16 mouse cellular contexts compared by ENCODE assay signal in genomic region chr13:56599511-56599910, GRCm38 (mm10). TPM values are rescaled to one million over a fixed set of nuclear protein-coding genes. Genes with fewer than 3 reads are reported as not detected.
DNase-seq lines count a peak whose midpoint lies in the region; ATAC-seq and TF ChIP-seq lines count a peak whose summit lies in the region.
"Had no signal": no experiment of that assay in that cellular context is flagged by ENCODE, and none has a peak within 500 bp of the region (broad histone marks: within the 10 kb centered on the region; RNA-seq: fewer than 3 reads in every experiment).

No protein-coding gene starts in this region.

- DNase-seq in heart, adult 18-20 months, result no peak
- DNase-seq in midbrain, embryonic 10.5 days (ENCODE audit: low spot score), result no peak
- DNase-seq in limb, embryonic 11.5 days (ENCODE audit: low spot score), result no peak
- DNase-seq in adrenal gland, postnatal 14 days, result no peak
- DNase-seq in midbrain, postnatal 0 days (ENCODE audit: low spot score), result no peak
- no peak for DNase-seq in forebrain, embryonic 14.5 days (ENCODE audit: low spot score)
- DNase-seq: cerebellum, adult 8-10 months; retina, postnatal 1 day had no signal

- H3K4me1 ChIP-seq in heart, embryonic 14.5 days (ENCODE audit: control insufficient read depth in 2 of 2, insufficient read depth in 2 of 2, low read length in 2 of 2), result peaks cover 49 to 64% of the 10 kb centered on the region in 2 experiments
- peaks cover 39% of the 10 kb centered on the region for H3K4me1 ChIP-seq in midbrain, embryonic 10.5 days
- H3K4me1 ChIP-seq in midbrain, embryonic 16.5 days (ENCODE audit: control insufficient read depth, insufficient read depth, low read length), result peaks cover 8% of the 10 kb centered on the region
- H3K4me1 ChIP-seq in limb, embryonic 11.5 days (ENCODE audit: control insufficient read depth, insufficient read depth, low read length), result peaks cover 27% of the 10 kb centered on the region
- no peaks in the 10 kb centered on the region for H3K4me1 ChIP-seq in midbrain, postnatal 0 days (ENCODE audit: insufficient read depth, low read length)
- peaks cover 15% of the 10 kb centered on the region for H3K4me1 ChIP-seq in forebrain, embryonic 14.5 days (ENCODE audit: control insufficient read depth, insufficient read depth, low read length)

- H3K36me3 ChIP-seq in heart, embryonic 14.5 days (ENCODE audit: control insufficient read depth, insufficient read depth, low read length), result no peaks in the 10 kb centered on the region
- no peaks in the 10 kb centered on the region for H3K36me3 ChIP-seq in midbrain, embryonic 10.5 days
- no peaks in the 10 kb centered on the region for H3K36me3 ChIP-seq in midbrain, embryonic 16.5 days (ENCODE audit: control insufficient read depth, insufficient read depth, low read length)
- no peaks in the 10 kb centered on the region for H3K36me3 ChIP-seq in limb, embryonic 11.5 days (ENCODE audit: control insufficient read depth, insufficient read depth, low read length)
- no peaks in the 10 kb centered on the region for H3K36me3 ChIP-seq in midbrain, postnatal 0 days (ENCODE audit: insufficient read depth, low read length)
- no peaks in the 10 kb centered on the region for H3K36me3 ChIP-seq in forebrain, embryonic 14.5 days (ENCODE audit: control insufficient read depth, insufficient read depth, low read length)
- H3K36me3 ChIP-seq: midbrain, embryonic 13.5 days; neural tube, embryonic 13.5 days had no signal

- H3K9me3 ChIP-seq in heart, embryonic 14.5 days (ENCODE audit: control insufficient read depth, low read length), result no peaks in the 10 kb centered on the region
- no peaks in the 10 kb centered on the region for H3K9me3 ChIP-seq in midbrain, embryonic 10.5 days (replicated peaks)
- no peaks in the 10 kb centered on the region for H3K9me3 ChIP-seq in midbrain, embryonic 16.5 days (replicated peaks; ENCODE audit: control insufficient read depth, low read length, poor library complexity, severe bottlenecking)
- no peaks in the 10 kb centered on the region for H3K9me3 ChIP-seq in limb, embryonic 11.5 days (ENCODE audit: control insufficient read depth, low read length)
- H3K9me3 ChIP-seq in midbrain, postnatal 0 days (ENCODE audit: low read length), result no peaks in the 10 kb centered on the region
- H3K9me3 ChIP-seq in forebrain, embryonic 14.5 days (replicated peaks; ENCODE audit: control insufficient read depth, low read length), result no peaks in the 10 kb centered on the region
- H3K9me3 ChIP-seq: midbrain, embryonic 13.5 days; neural tube, embryonic 13.5 days had no signal

- no peak overlapping the region for H3K4me3 ChIP-seq in heart, embryonic 14.5 days (ENCODE audit: control insufficient read depth in 1 of 2, insufficient read depth in 1 of 2, low read depth in 1 of 2, low read length in 2 of 2)
- no peak overlapping the region for H3K4me3 ChIP-seq in midbrain, embryonic 10.5 days
- H3K4me3 ChIP-seq in midbrain, embryonic 16.5 days (ENCODE audit: low read depth, low read length), result no peak overlapping the region
- no peak overlapping the region for H3K4me3 ChIP-seq in limb, embryonic 11.5 days (ENCODE audit: low read depth, low read length)
- H3K4me3 ChIP-seq in midbrain, postnatal 0 days (ENCODE audit: low read depth, low read length), result no peak overlapping the region
- H3K4me3 ChIP-seq in forebrain, embryonic 14.5 days (ENCODE audit: low read depth, low read length), result no peak overlapping the region
- H3K4me3 ChIP-seq: midbrain, embryonic 13.5 days; neural tube, embryonic 13.5 days had no signal

- no peak for TF ChIP-seq CTCF in midbrain, postnatal 0 days (IDR thresholded peaks at IDR 0.05)

- H3K4me2 ChIP-seq in heart, embryonic 14.5 days (ENCODE audit: low read length), result no peak overlapping the region
- H3K4me2 ChIP-seq in midbrain, embryonic 16.5 days (ENCODE audit: low read length), result no peak overlapping the region
- H3K4me2 ChIP-seq in limb, embryonic 11.5 days (ENCODE audit: low read depth, severe bottlenecking), result no peak overlapping the region
- no peak overlapping the region for H3K4me2 ChIP-seq in midbrain, postnatal 0 days (ENCODE audit: low read depth, low read length, poor library complexity, severe bottlenecking)
- no peak overlapping the region for H3K4me2 ChIP-seq in forebrain, embryonic 14.5 days (ENCODE audit: low read length)
- H3K4me2 ChIP-seq: midbrain, embryonic 13.5 days; neural tube, embryonic 13.5 days had no signal

- H3K27ac ChIP-seq in heart, embryonic 14.5 days (replicated peaks in 1 of 2; ENCODE audit: control insufficient read depth in 1 of 2, insufficient read depth in 1 of 2, low read depth in 2 of 2, low read length in 2 of 2), result peak overlapping the region; percentile 73 to 76; a peak in 2 of 4 replicates
- H3K27ac ChIP-seq in midbrain, embryonic 10.5 days (replicated peaks), result 0 out of 2 replicates have a peak overlapping the region, but pooled peaks have one; percentile 15
- no peak overlapping the region for H3K27ac ChIP-seq in midbrain, embryonic 16.5 days (ENCODE audit: low read length)
- H3K27ac ChIP-seq in limb, embryonic 11.5 days (replicated peaks; ENCODE audit: low read depth, low read length), result peak overlapping the region; percentile 95
- no peak overlapping the region for H3K27ac ChIP-seq in midbrain, postnatal 0 days (ENCODE audit: low read depth, low read length)
- no peak overlapping the region for H3K27ac ChIP-seq in forebrain, embryonic 14.5 days (ENCODE audit: low read depth, low read length)
- H3K27ac ChIP-seq: midbrain, embryonic 13.5 days; neural tube, embryonic 13.5 days had no signal

- no peak for ATAC-seq in heart, embryonic 14.5 days (ENCODE audit: insufficient number of reproducible peaks, insufficient read depth, low FRiP score, low read depth)
- ATAC-seq in midbrain, embryonic 16.5 days, result no peak
- ATAC-seq in limb, embryonic 11.5 days (ENCODE audit: insufficient number of reproducible peaks, low FRiP score, low TSS enrichment, low read depth), result no peak
- no peak for ATAC-seq in midbrain, postnatal 0 days (ENCODE audit: low FRiP score)
- no peak for ATAC-seq in forebrain, embryonic 14.5 days
- ATAC-seq: midbrain, embryonic 13.5 days had no signal

- no peaks in the 10 kb centered on the region for H3K27me3 ChIP-seq in heart, embryonic 14.5 days (ENCODE audit: control insufficient read depth, insufficient read depth, low read length)
- H3K27me3 ChIP-seq in midbrain, embryonic 10.5 days (ENCODE audit: low read depth, poor library complexity, severe bottlenecking), result no peaks in the 10 kb centered on the region; the same call in 1 of the 2 replicates
- H3K27me3 ChIP-seq in midbrain, embryonic 16.5 days (ENCODE audit: control insufficient read depth, insufficient read depth, low read depth, low read length), result no peaks in the 10 kb centered on the region
- no peaks in the 10 kb centered on the region for H3K27me3 ChIP-seq in limb, embryonic 11.5 days (ENCODE audit: control insufficient read depth, insufficient read depth, low read length)
- no peaks in the 10 kb centered on the region for H3K27me3 ChIP-seq in midbrain, postnatal 0 days (ENCODE audit: insufficient read depth, low read length)
- H3K27me3 ChIP-seq in forebrain, embryonic 14.5 days (replicated peaks; ENCODE audit: control insufficient read depth, insufficient read depth, low read length), result no peaks in the 10 kb centered on the region
- H3K27me3 ChIP-seq: neural tube, embryonic 13.5 days had no signal

- 91% methylated on average over 2 of the region's 2 CpGs for WGBS in heart, embryonic 14.5 days
- 91% methylated on average over 2 of the region's 2 CpGs for WGBS in midbrain, embryonic 10.5 days
- 95% methylated on average over 2 of the region's 2 CpGs for WGBS in midbrain, embryonic 16.5 days
- 92% methylated on average over 2 of the region's 2 CpGs for WGBS in limb, embryonic 11.5 days
- WGBS in midbrain, postnatal 0 days, result 89% methylated on average over 2 of the region's 2 CpGs
- 99% methylated on average over 2 of the region's 2 CpGs for WGBS in forebrain, embryonic 14.5 days

- H3K9ac ChIP-seq in heart, embryonic 14.5 days (ENCODE audit: low read length), result no peak overlapping the region
- H3K9ac ChIP-seq in midbrain, embryonic 16.5 days (ENCODE audit: low read depth, low read length), result no peak overlapping the region
- no peak overlapping the region for H3K9ac ChIP-seq in limb, embryonic 11.5 days (ENCODE audit: low read length)
- H3K9ac ChIP-seq in midbrain, postnatal 0 days (replicated peaks; ENCODE audit: low read length, poor library complexity, severe bottlenecking), result no peak overlapping the region
- no peak overlapping the region for H3K9ac ChIP-seq in forebrain, embryonic 14.5 days (ENCODE audit: low read length)
- H3K9ac ChIP-seq: midbrain, embryonic 13.5 days; neural tube, embryonic 13.5 days had no signal

RNA-seq across cellular contexts. Expression of gene Tgfbi, which starts 9.8 kb away (rescaled TPM):
- polyA plus RNA-seq in heart, embryonic 14.5 days (2014; fragmentation: Nextera tagmentation; extraction: Ambion mirVana), result 37.7 and 46.2 TPM in 2 replicates
- 10 to 100 TPM; 19.5 to 22.9 TPM for total RNA-seq in heart, adult 18-20 months (2021)
- polyA plus RNA-seq in midbrain, embryonic 10.5 days (2016; fragmentation: Nextera tagmentation; extraction: Ambion mirVana), result 23.2 and 29.8 TPM in 2 replicates
- polyA plus RNA-seq in midbrain, embryonic 16.5 days (2015; fragmentation: Nextera tagmentation; extraction: Ambion mirVana), result 2.9 and 4.1 TPM in 2 replicates
- polyA plus RNA-seq in limb, embryonic 11.5 days (2014; fragmentation: Nextera tagmentation; extraction: Ambion mirVana), result 47.3 and 48.2 TPM in 2 replicates
- 40.1 and 59.6 TPM in 2 replicates for total RNA-seq in adrenal gland, postnatal 14 days (2021)
- 6.3 and 7.5 TPM in 2 replicates for total RNA-seq in midbrain, postnatal 0 days (2014; rRNA removed)
- 3.0 and 3.4 TPM in 2 replicates for polyA plus RNA-seq in midbrain, postnatal 0 days (2015; fragmentation: Nextera tagmentation; extraction: Ambion mirVana)
- 3.0 and 3.8 TPM in 2 replicates for polyA plus RNA-seq in forebrain, embryonic 14.5 days (2014; fragmentation: Nextera tagmentation; extraction: Ambion mirVana)
- total RNA-seq: MEL had no signal

RNA-seq across cellular contexts. Expression of gene Lect2, which starts 51.2 kb away (rescaled TPM):
- polyA plus RNA-seq in heart, embryonic 14.5 days (2014; fragmentation: Nextera tagmentation; extraction: Ambion mirVana), result not detected in 2 replicates
- total RNA-seq in heart, adult 18-20 months (2021), result not detected
- not detected in 2 replicates for polyA plus RNA-seq in midbrain, embryonic 10.5 days (2016; fragmentation: Nextera tagmentation; extraction: Ambion mirVana)
- polyA plus RNA-seq in midbrain, embryonic 16.5 days (2015; fragmentation: Nextera tagmentation; extraction: Ambion mirVana), result not detected in 2 replicates
- polyA plus RNA-seq in limb, embryonic 11.5 days (2014; fragmentation: Nextera tagmentation; extraction: Ambion mirVana), result not detected in 2 replicates
- total RNA-seq in adrenal gland, postnatal 14 days (2021), result 1.3 and 46.7 TPM in 2 replicates
- not detected in 2 replicates for total RNA-seq in midbrain, postnatal 0 days (2014; rRNA removed)
- polyA plus RNA-seq in midbrain, postnatal 0 days (2015; fragmentation: Nextera tagmentation; extraction: Ambion mirVana), result not detected in 2 replicates
- not detected in 2 replicates for polyA plus RNA-seq in forebrain, embryonic 14.5 days (2014; fragmentation: Nextera tagmentation; extraction: Ambion mirVana)
- total RNA-seq: layer of hippocampus, postnatal 14 days; MEL had no signal
- polyA plus RNA-seq: gonadal fat pad, adult 2 months; hindbrain, embryonic 11.5 days; midbrain, embryonic 13.5 days; neural tube, embryonic 13.5 days had no signal

Comparison
In these comparisons a context has a peak if more than half of its experiments do, and no peak if none do; other contexts are left out.
1. H3K27ac ChIP-seq: peak in heart, embryonic 14.5 days (2 of 2), midbrain, embryonic 10.5 days (single experiment) and limb, embryonic 11.5 days (single experiment); none in midbrain, embryonic 16.5 days (single experiment), midbrain, postnatal 0 days (single experiment) and forebrain, embryonic 14.5 days (single experiment).